Mouse (Mus musculus): ENCODE measurements at regions not wholly inside any gene's neighbourhood (a gene's known extent, or its start where the extent isn't known, plus 50 kb on each side); places are given as distances from the start of the nearest gene placed in this dataset.

DNA sequence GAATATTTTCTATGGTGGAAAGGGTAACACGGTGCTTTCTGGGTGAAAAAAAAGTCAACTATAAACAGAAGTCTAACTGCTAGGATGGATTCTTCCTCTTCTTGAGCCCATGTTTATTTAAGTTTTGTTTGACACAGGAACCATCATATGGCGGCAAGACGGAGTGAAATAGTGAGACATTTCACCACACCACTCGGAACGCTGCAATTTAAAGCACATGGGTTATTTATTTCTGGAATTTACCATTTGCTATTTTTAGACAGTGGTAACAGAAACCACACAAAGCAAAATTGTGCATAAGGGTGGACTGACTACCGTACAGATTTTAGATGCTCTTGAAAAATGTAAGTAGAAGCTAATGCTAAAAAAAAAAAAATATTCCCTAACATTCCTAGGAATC lies 103.1 kb upstream of the Ldb2 start:
- DNase-seq (ENCODE audit: low spot score in 2 of 2), result no peak
- intact Hi-C loops (cut with DNase I), result no loop called here

DNA sequence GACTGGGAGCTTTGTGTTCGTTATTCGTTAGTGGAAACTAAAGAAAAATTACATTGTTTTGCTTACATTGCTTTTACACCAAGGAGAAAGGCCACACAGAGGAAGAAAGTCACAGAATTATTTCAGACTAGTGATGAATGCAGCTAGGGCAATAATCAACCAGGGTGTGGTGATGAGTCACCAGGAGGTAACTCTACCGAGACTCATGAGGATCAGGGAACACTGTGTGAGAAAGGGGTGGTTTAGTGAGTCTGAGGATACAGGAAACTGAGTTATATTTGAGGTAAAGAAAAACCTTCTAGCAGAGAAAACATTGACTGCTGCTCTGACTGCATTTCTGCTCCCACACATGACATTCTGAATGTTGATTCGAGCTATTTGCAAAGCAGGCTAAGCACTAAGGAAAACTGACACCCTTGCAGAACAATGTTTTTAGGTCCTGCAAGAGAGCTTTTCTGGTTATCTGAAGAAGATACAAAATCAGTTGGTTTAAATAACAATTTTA lies 87.1 kb upstream of the Ldb2 start:
- intact Hi-C loops (cut with DNase I), result no loop called here
- DNase-seq (ENCODE audit: low spot score in 2 of 2), result no peak

DNA sequence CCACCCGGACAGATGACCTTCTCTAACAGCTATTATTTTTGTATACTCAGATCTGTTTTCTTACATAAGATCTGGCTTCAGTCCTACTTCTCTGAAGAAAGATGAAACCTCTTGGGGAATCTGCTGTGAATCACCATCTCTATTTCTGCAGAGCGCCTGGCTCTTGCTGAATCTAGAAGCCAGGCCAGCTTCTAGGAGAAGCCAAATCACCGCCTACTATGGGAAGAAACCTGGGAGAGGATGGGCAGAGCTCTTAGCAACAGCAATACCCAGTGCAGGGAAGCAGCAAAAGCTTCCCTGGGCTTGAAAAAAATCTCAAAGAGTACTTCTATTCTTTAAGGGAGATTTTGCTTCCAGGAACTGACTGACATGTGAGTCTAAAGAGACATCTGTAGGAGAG lies 77.5 kb upstream of the Ldb2 start:
- intact Hi-C loops (cut with DNase I), result loop anchor here (5.0 to 10.0 kb wide), 3 partner anchors 75 to 355 kb away; no protein-coding TSS in a partner anchor
- DNase-seq (ENCODE audit: low spot score in 2 of 2), result peak; percentile 64 to 76

DNA sequence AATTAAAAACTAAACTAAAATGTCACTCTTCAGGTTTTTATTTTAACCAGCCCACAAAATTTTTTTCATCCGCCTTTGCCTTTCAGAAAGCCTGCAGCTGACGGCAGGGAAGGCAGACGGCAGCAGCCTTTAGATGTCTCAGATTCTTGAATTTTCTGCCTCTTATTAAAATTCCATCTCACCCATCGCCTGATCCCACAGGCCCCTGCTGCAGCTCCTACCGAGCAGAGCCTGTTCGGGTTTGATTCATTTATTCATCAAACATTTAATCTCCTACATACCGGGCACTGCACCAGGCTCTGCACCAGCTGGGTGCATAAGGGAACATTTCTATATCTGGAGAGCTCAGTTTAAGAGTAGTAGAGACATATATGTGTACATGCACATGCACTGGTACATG lies 72.8 kb upstream of the Ldb2 start:
- intact Hi-C loops (cut with DNase I), result loop anchor here (10.0 kb wide), 1 partner anchor 273 kb away; no protein-coding TSS in a partner anchor

DNA sequence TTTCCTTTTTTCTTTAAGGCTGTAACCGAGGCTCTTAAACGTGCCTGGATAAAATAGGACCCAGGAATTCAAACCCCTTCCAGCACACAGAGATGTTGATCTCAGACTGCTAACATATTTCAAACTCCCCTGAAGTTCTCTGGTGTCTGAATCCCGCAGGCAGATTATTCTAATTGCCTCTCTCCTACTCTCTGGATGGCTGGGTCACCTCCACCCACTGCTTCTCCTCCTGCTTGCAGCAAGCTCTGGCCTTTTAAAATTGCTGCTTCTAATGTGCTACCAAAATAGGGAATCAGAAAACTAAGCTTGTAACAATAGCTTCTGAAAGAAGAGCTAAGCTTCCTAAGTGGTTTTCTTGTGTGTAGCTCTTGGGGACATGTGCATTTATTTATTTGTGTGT lies 64.4 kb upstream of the Ldb2 start:
- no peak for DNase-seq (ENCODE audit: low spot score in 2 of 2)
- intact Hi-C loops (cut with DNase I), result no loop called here

More for the DNA sequence above, 72.8 kb upstream of the Ldb2 start:
- DNase-seq (ENCODE audit: low spot score in 2 of 2), result peak; percentile 32 to 33

DNA sequence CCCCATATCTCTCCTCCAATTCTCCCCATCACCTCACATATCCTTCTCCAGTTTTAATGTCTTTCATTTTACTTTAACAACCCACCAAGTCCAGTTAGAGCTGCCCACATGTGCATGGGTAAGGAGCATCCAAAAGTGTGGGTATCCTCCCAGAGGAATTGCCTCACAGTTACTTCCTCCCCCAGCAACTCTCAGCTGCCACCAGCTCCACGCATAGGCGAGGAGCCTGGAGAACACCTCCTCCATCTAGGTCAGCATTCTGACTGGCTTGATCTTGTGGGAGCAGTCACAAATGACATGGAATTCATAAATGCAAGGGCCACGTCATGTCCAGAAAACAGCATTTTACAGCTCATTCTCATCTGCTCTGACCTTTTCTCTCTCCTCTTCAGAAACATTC lies 63.9 kb upstream of the Ldb2 start:
- intact Hi-C loops (cut with DNase I), result no loop called here
- DNase-seq (ENCODE audit: low spot score in 2 of 2), result peak in 1 of 2 experiments; percentile 20

DNA sequence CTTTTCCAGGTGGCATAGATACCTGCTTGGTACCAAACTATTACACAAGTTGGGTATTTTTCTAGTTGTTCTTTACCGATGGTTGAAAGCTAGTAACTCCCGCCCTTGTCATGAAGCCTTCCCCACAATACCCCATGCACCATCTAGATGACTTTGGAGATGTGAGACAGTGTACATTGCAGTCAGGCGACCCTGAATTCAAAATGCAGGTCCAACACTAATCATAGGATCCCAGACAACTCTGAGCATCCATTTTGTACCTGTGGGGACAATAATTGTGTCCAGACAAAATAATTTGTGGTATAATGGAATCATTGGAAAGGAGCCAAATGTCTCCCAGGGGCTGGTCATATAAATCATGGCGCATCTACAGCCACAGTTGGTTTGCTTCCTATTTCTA lies 54.7 kb upstream of the Ldb2 start:
- intact Hi-C loops (cut with DNase I), result no loop called here
- DNase-seq (ENCODE audit: low spot score in 2 of 2), result no peak

Measured in left cerebral cortex, postnatal 36 days (tissue).